Mouse (Mus musculus): ENCODE measurements around the gene Rragd. TPM values are rescaled to one million over a fixed set of nuclear protein-coding genes. Genes with fewer than 3 reads are reported as not detected.

Gene Rragd
- polyA plus RNA-seq, 1 experiment from 2014 or later: 1.7 TPM

- no peak overlapping the region for H3K27ac ChIP-seq (ENCODE audit: low read depth)
- WGBS (ENCODE audit: insufficient replicate concordance): 79% methylated on average over 6 of the region's 6 CpGs
Observed at GRCm38 (mm10) chr4:33071337-33071736, 88.5 kb downstream of the Rragd start.

More at GRCm38 (mm10) chr4:33071337-33071736, 88.5 kb downstream of the Rragd start:
- no peak for ATAC-seq
- H3K9ac ChIP-seq (replicated peaks): no peak overlapping the region
- no peak overlapping the region for H3K4me3 ChIP-seq (ENCODE audit: low read depth, low read length)
- DNase-seq: no peak
- no peaks in the 10 kb centered on the region for H3K27me3 ChIP-seq (ENCODE audit: insufficient read depth, low read length)
- TF ChIP-seq EP300 (IDR thresholded peaks at IDR 0.05; ENCODE audit: low read depth): no peak
- TF ChIP-seq CTCF (IDR thresholded peaks at IDR 0.05; ENCODE audit: low read depth): no peak
- H3K9me3 ChIP-seq (ENCODE audit: low read length): no peaks in the 10 kb centered on the region
- no peaks in the 10 kb centered on the region for H3K4me1 ChIP-seq (ENCODE audit: insufficient read depth)
- no peaks in the 10 kb centered on the region for H3K36me3 ChIP-seq (replicated peaks; ENCODE audit: insufficient read depth, low read length)
- H3K4me2 ChIP-seq (ENCODE audit: low read depth, low read length): no peak overlapping the region

Other genes starting within 250 kb of the Rragd start
- 46.3 and 48.6 TPM in 2 replicates for gene Lyrm2, start 182.8 kb upstream of the Rragd start, polyA plus RNA-seq (2015; fragmentation: Nextera tagmentation; extraction: Ambion mirVana)
- gene Ankrd6, start 32.2 kb upstream of the Rragd start, polyA plus RNA-seq (2015; fragmentation: Nextera tagmentation; extraction: Ambion mirVana): 0.36 and 0.54 TPM in 2 replicates
- 22.4 and 23.2 TPM in 2 replicates for gene Ube2j1, start 48.4 kb downstream of the Rragd start, polyA plus RNA-seq (2015; fragmentation: Nextera tagmentation; extraction: Ambion mirVana)
- 0.06 TPM in 1 of 2 replicates, not detected in the other for gene Gabrr2, start 80.0 kb downstream of the Rragd start, polyA plus RNA-seq (2015; fragmentation: Nextera tagmentation; extraction: Ambion mirVana)
- gene Gabrr1, start 149.5 kb downstream of the Rragd start, polyA plus RNA-seq (2015; fragmentation: Nextera tagmentation; extraction: Ambion mirVana): not detected in 2 replicates
- gene Pm20d2, start 206.7 kb downstream of the Rragd start, polyA plus RNA-seq (2015; fragmentation: Nextera tagmentation; extraction: Ambion mirVana): 0.14 and 0.21 TPM in 2 replicates
- gene Srsf12, start 226.0 kb downstream of the Rragd start, polyA plus RNA-seq (2015; fragmentation: Nextera tagmentation; extraction: Ambion mirVana): 0.04 and 0.08 TPM in 2 replicates

Measured in liver, postnatal 0 days (tissue).